Mouse (Mus musculus) gastrocnemius, postnatal 36 days (tissue): ENCODE measurements around the gene Timm8a2. TPM values are rescaled to one million over a fixed set of nuclear protein-coding genes. Genes with fewer than 3 reads are reported as not detected.
A peak's percentile ranks its signal among the peaks of the same experiment; 100 is the strongest.
"Not testable (repeated sequence)": the region's sequence is repeated elsewhere in the genome, so short reads cannot be mapped to it uniquely, and the experiment has no call there.

Experiments
- DNase-seq, 2 experiments: peaks; one replicate each; pipeline ENCODE4 v3.0.0; 2022
- intact Hi-C: fragments of 180-260 bp; cut with DNase I; formaldehyde crosslinking; loops from one replicate; pipeline ENCODE4 v1.15.1; 2025
- total RNA-seq, 2 experiments: library from RNA; stranded (reverse); gene quantifications; 2 replicates each; pipeline ENCODE4 v1.2.3; 2021

Gene Timm8a2
- total RNA-seq, 2 experiments from 2014 or later, result not detected

GRCm38 (mm10) chr14:122052896-122053635 is 18.6 kb downstream of the Timm8a2 start:
- DNase-seq, result no peak
- intact Hi-C loops, result no loop called here

- intact Hi-C loops, result loop anchor here (5.0 kb wide), 1 partner anchor 195 kb away; no protein-coding TSS in a partner anchor
Observed at GRCm38 (mm10) chr14:122056871-122057270, 22.4 kb downstream of the Timm8a2 start.

GRCm38 (mm10) chr14:122057941-122058346 is 23.5 kb downstream of the Timm8a2 start:
- intact Hi-C loops, result loop anchor here (5.0 kb wide), 1 partner anchor 196 kb away; no protein-coding TSS in a partner anchor
- DNase-seq, result no peak

More at GRCm38 (mm10) chr14:122056871-122057270, 22.4 kb downstream of the Timm8a2 start:
- no peak for DNase-seq

GRCm38 (mm10) chr14:122060642-122061041 is 26.2 kb downstream of the Timm8a2 start:
- intact Hi-C loops, result loop anchor here (1.0 kb wide), 1 partner anchor 132 kb away; no protein-coding TSS in a partner anchor
- DNase-seq, result peak; percentile 73 to 76

- no peak for DNase-seq
- intact Hi-C loops, result no loop called here
Observed at GRCm38 (mm10) chr14:122061376-122061775, 26.9 kb downstream of the Timm8a2 start.

GRCm38 (mm10) chr14:122062411-122063090 is 28.1 kb downstream of the Timm8a2 start:
- DNase-seq, result no peak
- intact Hi-C loops, result no loop called here

- DNase-seq, result no peak
- intact Hi-C loops, result no loop called here
Observed at GRCm38 (mm10) chr14:122063599-122063998, 29.1 kb downstream of the Timm8a2 start.

- intact Hi-C loops, result no loop called here
- peak; percentile 38 to 56 for DNase-seq
Observed at GRCm38 (mm10) chr14:122064519-122064918, 30.0 kb downstream of the Timm8a2 start.

GRCm38 (mm10) chr14:122066243-122066642 is 31.8 kb downstream of the Timm8a2 start:
- DNase-seq, result no peak
- intact Hi-C loops, result loop anchor here (2.0 kb wide), 1 partner anchor 65 kb away; no protein-coding TSS in a partner anchor

- intact Hi-C loops, DNase-seq: not testable (repeated sequence)
Observed at GRCm38 (mm10) chr14:122068036-122068435, 33.6 kb downstream of the Timm8a2 start.

GRCm38 (mm10) chr14:122068801-122069695 is 34.6 kb downstream of the Timm8a2 start:
- DNase-seq, result no peak
- intact Hi-C loops, result no loop called here

- DNase-seq, result no peak
- intact Hi-C loops, result loop anchor here (5.0 kb wide), 1 partner anchor 42 kb away; no protein-coding TSS in a partner anchor
Observed at GRCm38 (mm10) chr14:122069948-122070347, 35.5 kb downstream of the Timm8a2 start.

- no peak for DNase-seq
- intact Hi-C loops, result loop anchor here (5.0 kb wide), 1 partner anchor 39 kb away; no protein-coding TSS in a partner anchor
Observed at GRCm38 (mm10) chr14:122073422-122073821, 38.9 kb downstream of the Timm8a2 start.

GRCm38 (mm10) chr14:122074360-122074759 is 39.9 kb downstream of the Timm8a2 start:
- intact Hi-C loops, result loop anchor here (5.0 kb wide), 1 partner anchor 38 kb away; no protein-coding TSS in a partner anchor
- no peak for DNase-seq

GRCm38 (mm10) chr14:122075485-122076200 is 41.2 kb downstream of the Timm8a2 start:
- no peak for DNase-seq
- intact Hi-C loops, result no loop called here

- intact Hi-C loops, result no loop called here
- no peak for DNase-seq
Observed at GRCm38 (mm10) chr14:122077017-122077416, 42.5 kb downstream of the Timm8a2 start.

- peak; percentile 45 to 53 for DNase-seq
- intact Hi-C loops, result no loop called here
Observed at GRCm38 (mm10) chr14:122079428-122079827, 45.0 kb downstream of the Timm8a2 start.

- DNase-seq, result no peak
- intact Hi-C loops, result no loop called here
Observed at GRCm38 (mm10) chr14:122079921-122080320, 45.4 kb downstream of the Timm8a2 start.

GRCm38 (mm10) chr14:122081308-122081707 is 46.8 kb downstream of the Timm8a2 start:
- no peak for DNase-seq
- intact Hi-C loops, result no loop called here

- DNase-seq, result no peak
- intact Hi-C loops, result no loop called here
Observed at GRCm38 (mm10) chr14:122083499-122083898, 49.0 kb downstream of the Timm8a2 start.
